In the genomic region with DNA sequence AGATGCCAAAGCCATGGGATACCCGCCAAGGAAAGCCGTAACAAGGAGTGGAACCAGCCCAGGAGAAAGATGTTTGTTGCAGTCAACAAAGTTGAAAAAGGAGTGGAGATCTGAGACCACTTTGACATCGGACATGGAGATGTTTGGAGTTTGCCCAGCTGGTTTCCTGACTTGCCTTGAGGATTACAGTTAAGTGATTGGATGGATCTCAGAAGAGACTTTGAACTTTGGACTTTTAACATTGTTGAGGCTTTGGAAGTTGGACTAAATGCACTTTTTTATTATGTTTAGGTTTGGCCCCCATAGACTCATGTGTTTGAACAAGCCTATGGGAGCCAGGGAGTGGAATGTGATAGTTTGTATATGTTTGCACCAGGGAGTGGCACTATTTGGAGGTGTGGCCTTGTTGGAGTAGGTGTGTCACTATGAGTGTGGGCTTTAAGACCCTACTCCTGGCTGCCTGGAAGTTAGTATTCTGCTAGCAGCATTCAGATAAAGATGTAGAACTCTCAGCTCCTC, we compare ENCODE assay signal across 13 mouse cellular contexts. TPM values are rescaled to one million over a fixed set of nuclear protein-coding genes. Genes with fewer than 3 reads are reported as not detected.
DNase-seq lines count a peak whose midpoint lies in the region; ATAC-seq and TF ChIP-seq lines count a peak whose summit lies in the region.
"Not testable (repeated sequence)": the region's sequence is repeated elsewhere in the genome, so short reads cannot be mapped to it uniquely, and the experiment has no call there.
"Had no signal": no experiment of that assay in that cellular context is flagged by ENCODE, and none has a peak within 500 bp of the region (broad histone marks: within the 10 kb centered on the region; RNA-seq: fewer than 3 reads in every experiment).

No protein-coding gene starts in this region.

- H3K4me2 ChIP-seq in intestine, embryonic 14.5 days (ENCODE audit: low read length); intestine, embryonic 15.5 days (replicated peaks); intestine, embryonic 16.5 days (ENCODE audit: low read depth, low read length); intestine, postnatal 0 days (replicated peaks; ENCODE audit: low read depth); stomach, postnatal 0 days (replicated peaks; ENCODE audit: low read depth): not testable (repeated sequence)

- not testable (repeated sequence) for H3K4me3 ChIP-seq in intestine, embryonic 14.5 days (ENCODE audit: low read depth, low read length); intestine, embryonic 15.5 days (replicated peaks); intestine, embryonic 16.5 days (ENCODE audit: low read length); intestine, postnatal 0 days (ENCODE audit: low read depth, low read length); kidney, adult 2 months (ENCODE audit: insufficient read depth, low read depth, low read length); stomach, postnatal 0 days (ENCODE audit: low read depth, low read length)

- H3K9ac ChIP-seq in intestine, embryonic 14.5 days (ENCODE audit: low read length); intestine, embryonic 15.5 days; intestine, embryonic 16.5 days (ENCODE audit: low read depth, low read length); intestine, postnatal 0 days (ENCODE audit: low read depth, low read length); stomach, postnatal 0 days (ENCODE audit: low read length): not testable (repeated sequence)

- not testable (repeated sequence) for H3K9me3 ChIP-seq in intestine, embryonic 14.5 days (ENCODE audit: control insufficient read depth, low read length); intestine, embryonic 15.5 days; intestine, embryonic 16.5 days (ENCODE audit: control insufficient read depth, low read length); intestine, postnatal 0 days (ENCODE audit: control insufficient read depth); stomach, postnatal 0 days (ENCODE audit: control insufficient read depth, low read length)

- peaks cover 98% of the 10 kb centered on the region for H3K36me3 ChIP-seq in intestine, embryonic 14.5 days (ENCODE audit: control insufficient read depth, insufficient read depth, low read length)
- H3K36me3 ChIP-seq in intestine, embryonic 15.5 days = peaks cover 47% of the 10 kb centered on the region
- H3K36me3 ChIP-seq in intestine, embryonic 16.5 days (ENCODE audit: control insufficient read depth, insufficient read depth, low read length) = peaks cover 36% of the 10 kb centered on the region
- peaks cover 67% of the 10 kb centered on the region for H3K36me3 ChIP-seq in intestine, postnatal 0 days (ENCODE audit: control insufficient read depth, insufficient read depth)
- not testable (repeated sequence) for H3K36me3 ChIP-seq in kidney, adult 2 months (ENCODE audit: control insufficient read depth, insufficient read depth, low read length)
- peaks cover 38% of the 10 kb centered on the region for H3K36me3 ChIP-seq in stomach, postnatal 0 days (ENCODE audit: control insufficient read depth, insufficient read depth, low read length)

- TF ChIP-seq EP300 in stomach, postnatal 0 days (optimal IDR thresholded peaks at IDR 0.05) = not testable (repeated sequence)

- H3K4me1 ChIP-seq in intestine, embryonic 14.5 days (replicated peaks; ENCODE audit: control insufficient read depth, insufficient read depth, low read length); intestine, embryonic 15.5 days (replicated peaks); intestine, embryonic 16.5 days (ENCODE audit: control insufficient read depth, insufficient read depth, low read length); intestine, postnatal 0 days (replicated peaks; ENCODE audit: control insufficient read depth, insufficient read depth, low read length); kidney, adult 2 months (ENCODE audit: control insufficient read depth, insufficient read depth, low read length); stomach, postnatal 0 days (replicated peaks; ENCODE audit: control insufficient read depth, insufficient read depth): not testable (repeated sequence)

- not testable (repeated sequence) for TF ChIP-seq CTCF in intestine, postnatal 0 days (IDR thresholded peaks at IDR 0.05; ENCODE audit: low read depth); kidney, adult 2 months (conservative IDR thresholded peaks at IDR 0.05; ENCODE audit: insufficient read depth, insufficient read length, low read depth, low read length); stomach, postnatal 0 days (IDR thresholded peaks at IDR 0.05; ENCODE audit: low read depth)

- not testable (repeated sequence) for DNase-seq in intestine, embryonic 14.5 days (ENCODE audit: low spot score)
- peak; percentile 62 for DNase-seq in kidney, adult 2 months
- DNase-seq in kidney, adult 9 months = peak; percentile 60
- DNase-seq in stomach, postnatal 0 days (ENCODE audit: low spot score) = peak; percentile 12
- peak; percentile 43 for DNase-seq in yolk sac, embryonic 10.5 days (ENCODE audit: low spot score)

- 89% methylated on average over 3 of the region's 3 CpGs for WGBS in intestine, embryonic 14.5 days
- WGBS in intestine, embryonic 15.5 days = 88% methylated on average over 3 of the region's 3 CpGs
- WGBS in intestine, embryonic 16.5 days = 82% methylated on average over 3 of the region's 3 CpGs
- 67% methylated on average over 3 of the region's 3 CpGs for WGBS in intestine, postnatal 0 days
- 70% methylated on average over 3 of the region's 3 CpGs for WGBS in kidney, adult 2 months
- 76% methylated on average over 3 of the region's 3 CpGs for WGBS in stomach, postnatal 0 days

- not testable (repeated sequence) for H3K27ac ChIP-seq in intestine, embryonic 14.5 days (ENCODE audit: low read depth); intestine, embryonic 15.5 days; kidney, adult 2 months (ENCODE audit: insufficient read depth, low read depth, low read length); stomach, postnatal 0 days (replicated peaks)
- peak overlapping the region; percentile 10; the same call in 1 of the 2 replicates for H3K27ac ChIP-seq in intestine, embryonic 16.5 days (ENCODE audit: low read length)
- peak overlapping the region; percentile 75 for H3K27ac ChIP-seq in intestine, postnatal 0 days (ENCODE audit: low read depth, low read length)

- not testable (repeated sequence) for TF ChIP-seq POLR2A in kidney, adult 2 months (IDR thresholded peaks at IDR 0.05; ENCODE audit: low read depth, low read length)

- H3K27me3 ChIP-seq in intestine, embryonic 14.5 days (replicated peaks; ENCODE audit: control insufficient read depth, insufficient read depth, low read length); intestine, embryonic 15.5 days (replicated peaks); intestine, embryonic 16.5 days (replicated peaks; ENCODE audit: control insufficient read depth, insufficient read depth, low read length); intestine, postnatal 0 days (replicated peaks; ENCODE audit: control insufficient read depth, insufficient read depth, low read length); kidney, adult 2 months (replicated peaks; ENCODE audit: control insufficient read depth, insufficient read depth, low read length); stomach, postnatal 0 days (ENCODE audit: control insufficient read depth, insufficient read depth, low read length): not testable (repeated sequence)

- 0 out of 2 replicates have a peak, but pooled peaks have one; percentile 25 for ATAC-seq in intestine, embryonic 14.5 days (replicated peaks; ENCODE audit: low FRiP score, low TSS enrichment, low read depth)
- ATAC-seq in intestine, embryonic 15.5 days = peak; percentile 72
- peak; percentile 70 for ATAC-seq in intestine, embryonic 16.5 days
- ATAC-seq in intestine, postnatal 0 days = peak; percentile 76
- ATAC-seq in stomach, postnatal 0 days (ENCODE audit: low FRiP score, low TSS enrichment) = not testable (repeated sequence)

RNA-seq across cellular contexts. Expression of a gene that starts 11.6 kb away (rescaled TPM):
- polyA plus RNA-seq in intestine, embryonic 14.5 days (2014; fragmentation: Nextera tagmentation; extraction: Ambion mirVana) = 17.8 and 18.4 TPM in 2 replicates
- 18.4 TPM in 2 replicates for polyA plus RNA-seq in intestine, embryonic 15.5 days (2015; fragmentation: Nextera tagmentation; extraction: Ambion mirVana)
- 14.3 and 19.4 TPM in 2 replicates for polyA plus RNA-seq in intestine, embryonic 16.5 days (2015; fragmentation: Nextera tagmentation; extraction: Ambion mirVana)
- polyA plus RNA-seq in intestine, postnatal 0 days (2015; fragmentation: Nextera tagmentation; extraction: Ambion mirVana) = 11.7 and 12.6 TPM in 2 replicates
- polyA plus RNA-seq in kidney, adult 2 months (2012; rRNA removed) = 36.3 and 48.4 TPM in 2 replicates
- 8.2 and 8.7 TPM in 2 replicates for polyA plus RNA-seq in stomach, postnatal 0 days (2015; fragmentation: Nextera tagmentation; extraction: Ambion mirVana)

RNA-seq across cellular contexts. Expression of a gene that starts 11.8 kb away (rescaled TPM):
- 5.2 and 5.3 TPM in 2 replicates for polyA plus RNA-seq in intestine, embryonic 14.5 days (2014; fragmentation: Nextera tagmentation; extraction: Ambion mirVana)
- polyA plus RNA-seq in intestine, embryonic 15.5 days (2015; fragmentation: Nextera tagmentation; extraction: Ambion mirVana) = 4.7 and 4.9 TPM in 2 replicates
- polyA plus RNA-seq in intestine, embryonic 16.5 days (2015; fragmentation: Nextera tagmentation; extraction: Ambion mirVana) = 4.5 TPM in 2 replicates
- 2.5 and 3.1 TPM in 2 replicates for polyA plus RNA-seq in intestine, postnatal 0 days (2015; fragmentation: Nextera tagmentation; extraction: Ambion mirVana)
- 28.8 and 32.3 TPM in 2 replicates for polyA plus RNA-seq in kidney, adult 2 months (2012; rRNA removed)
- polyA plus RNA-seq in stomach, postnatal 0 days (2015; fragmentation: Nextera tagmentation; extraction: Ambion mirVana) = 1.8 and 2.1 TPM in 2 replicates

RNA-seq across cellular contexts. Expression of a gene that starts 37.4 kb away (rescaled TPM):
- polyA plus RNA-seq in intestine, embryonic 14.5 days (2014; fragmentation: Nextera tagmentation; extraction: Ambion mirVana) = 15.9 and 16.4 TPM in 2 replicates
- polyA plus RNA-seq in intestine, embryonic 15.5 days (2015; fragmentation: Nextera tagmentation; extraction: Ambion mirVana) = 15.1 and 16.7 TPM in 2 replicates
- polyA plus RNA-seq in intestine, embryonic 16.5 days (2015; fragmentation: Nextera tagmentation; extraction: Ambion mirVana) = 19.6 and 22.2 TPM in 2 replicates
- polyA plus RNA-seq in intestine, postnatal 0 days (2015; fragmentation: Nextera tagmentation; extraction: Ambion mirVana) = 27.7 and 31.3 TPM in 2 replicates
- 111 and 119 TPM in 2 replicates for polyA plus RNA-seq in kidney, adult 2 months (2012; rRNA removed)
- 23.2 and 26.9 TPM in 2 replicates for polyA plus RNA-seq in stomach, postnatal 0 days (2015; fragmentation: Nextera tagmentation; extraction: Ambion mirVana)

RNA-seq across cellular contexts. Expression of a gene that starts 49.9 kb away (rescaled TPM):
- polyA plus RNA-seq in intestine, embryonic 14.5 days (2014; fragmentation: Nextera tagmentation; extraction: Ambion mirVana) = 0.28 and 0.56 TPM in 2 replicates
- 0.21 TPM in 1 of 2 replicates, not detected in the other for polyA plus RNA-seq in intestine, embryonic 15.5 days (2015; fragmentation: Nextera tagmentation; extraction: Ambion mirVana)
- polyA plus RNA-seq in intestine, embryonic 16.5 days (2015; fragmentation: Nextera tagmentation; extraction: Ambion mirVana) = 0.22 and 0.51 TPM in 2 replicates
- 1.4 TPM in 2 replicates for polyA plus RNA-seq in intestine, postnatal 0 days (2015; fragmentation: Nextera tagmentation; extraction: Ambion mirVana)
- 0.30 and 0.58 TPM in 2 replicates for polyA plus RNA-seq in kidney, adult 2 months (2012; rRNA removed)
- polyA plus RNA-seq in stomach, postnatal 0 days (2015; fragmentation: Nextera tagmentation; extraction: Ambion mirVana) = 0.30 and 0.74 TPM in 2 replicates
- polyA plus RNA-seq: activated CD4-positive, CD25-positive, alpha-beta regulatory T cell, adult 4 months; adrenal gland, adult 2 months; C2C12; CD4-positive, CD25-positive, alpha-beta regulatory T cell, adult 4 months; G1E had no signal
